Mouse (Mus musculus) bone marrow, adult 2 months (tissue): ENCODE results near the gene Psen1.

Experiments
- CTCF ChIP-seq: fragments of 200-500 bp; IDR thresholded peaks from 2 replicates; pipeline ENCODE4 v1.5.1; 2011; ENCODE audit warnings: low read length, control low read depth; ENCODE audit not compliant: control insufficient read depth, insufficient read depth
- POLR2A ChIP-seq: fragments of 200-500 bp; IDR thresholded peaks from 2 replicates; pipeline ENCODE4 v1.6.1; 2011; ENCODE audit warnings: low read depth, mild to moderate bottlenecking, control low read depth, low read length, borderline replicate concordance; ENCODE audit not compliant: control insufficient read depth

GRCm38 (mm10) chr12:83694669-83695068, 6.7 kb downstream of the Psen1 start:
- TF ChIP-seq CTCF (no peak), POLR2A (no peak)
